Mouse (Mus musculus) ES-CJ7 (cell line): ENCODE data around the gene Mpo.

Experiments used
- DNase-seq: peaks from one replicate; pipeline ENCODE4 v3.0.0; 2011; ENCODE audit warnings: low read depth, low spot score

Mpo gene

GRCm38 (mm10) chr11:87758161-87758911 lies 35.0 kb upstream of the Mpo start:
- DNase-seq, result no peak

- no peak for DNase-seq
These were observed 34.3 kb upstream of the Mpo start for GRCm38 (mm10) chr11:87758957-87759608.

GRCm38 (mm10) chr11:87759609-87760005 lies 33.8 kb upstream of the Mpo start:
- DNase-seq, result peak; percentile 74

- no peak for DNase-seq
These were observed 32.9 kb upstream of the Mpo start, which contains the start of gene Tspoap1 for GRCm38 (mm10) chr11:87760301-87761081. Tspoap1 (plus strand) TSS chr11:87760541.

GRCm38 (mm10) chr11:87761181-87761721 lies 32.1 kb upstream of the Mpo start:
- DNase-seq, result no peak

GRCm38 (mm10) chr11:87761806-87762701 lies 31.3 kb upstream of the Mpo start:
- no peak for DNase-seq

GRCm38 (mm10) chr11:87762702-87763385 lies 30.5 kb upstream of the Mpo start:
- no peak for DNase-seq

GRCm38 (mm10) chr11:87763511-87763987 lies 29.8 kb upstream of the Mpo start:
- DNase-seq, result peak; percentile 96

GRCm38 (mm10) chr11:87763988-87764876 lies 29.1 kb upstream of the Mpo start:
- DNase-seq, result no peak

- no peak for DNase-seq
These were observed 24.6 kb upstream of the Mpo start for GRCm38 (mm10) chr11:87768745-87769144.

- peak; percentile 61 for DNase-seq
These were observed 22.4 kb upstream of the Mpo start for GRCm38 (mm10) chr11:87770989-87771388.

- no peak for DNase-seq
These were observed 21.0 kb upstream of the Mpo start for GRCm38 (mm10) chr11:87772354-87772753.

- DNase-seq, result peak; percentile 88
These were observed 15.1 kb upstream of the Mpo start for GRCm38 (mm10) chr11:87778100-87778765.

- no peak for DNase-seq
These were observed 14.5 kb upstream of the Mpo start for GRCm38 (mm10) chr11:87778915-87779314.

GRCm38 (mm10) chr11:87779392-87779791 lies 14.0 kb upstream of the Mpo start:
- no peak for DNase-seq

GRCm38 (mm10) chr11:87780130-87780529 lies 13.3 kb upstream of the Mpo start:
- no peak for DNase-seq

- no peak for DNase-seq
These were observed 3.3 kb upstream of the Mpo start for GRCm38 (mm10) chr11:87790088-87790487.

- DNase-seq, result peak; percentile 23
These were observed 8.4 kb downstream of the Mpo start for GRCm38 (mm10) chr11:87801711-87802275.
